Mouse (Mus musculus) midbrain, postnatal 0 days (tissue): ENCODE measurements around the gene Ndufaf1. TPM values are rescaled to one million over a fixed set of nuclear protein-coding genes. Genes with fewer than 3 reads are reported as not detected.

Source experiments
- ATAC-seq: fragments of 200-750 bp; cut with Nextera tagmentation; 2 replicates; pipeline ENCODE4 v1.8.0; 2017; ENCODE audit warnings: moderate number of reproducible peaks, mild to moderate bottlenecking, moderate TSS enrichment, moderate library complexity; ENCODE audit not compliant: low FRiP score
- DNase-seq: peaks from one replicate; pipeline ENCODE4 v3.0.0-alpha.2; 2015; ENCODE audit warnings: low spot score
- H3K27ac ChIP-seq: fragments of 300-500 bp; sonication (generic); 2 replicates; pipeline ENCODE4 v1.5.1; 2014; ENCODE audit warnings: low read depth, mild to moderate bottlenecking, low read length, mixed read lengths
- H3K27me3 ChIP-seq: fragments of 300-500 bp; sonication (generic); 2 replicates; pipeline ENCODE4 v1.6.1; 2014; ENCODE audit warnings: low read length, control low read depth, mixed read lengths; ENCODE audit not compliant: insufficient read depth
- H3K36me3 ChIP-seq: fragments of 300-500 bp; sonication (generic); 2 replicates; pipeline ENCODE4 v1.6.1; 2014; ENCODE audit warnings: low read length, control low read depth, mixed read lengths; ENCODE audit not compliant: insufficient read depth
- H3K4me1 ChIP-seq: fragments of 300-500 bp; sonication (generic); 2 replicates; pipeline ENCODE4 v1.6.1; 2014; ENCODE audit warnings: mild to moderate bottlenecking, control low read depth, antibody characterized with exemption, low read length, mixed read lengths; ENCODE audit not compliant: insufficient read depth
- H3K4me2 ChIP-seq: fragments of 300-500 bp; sonication (generic); 2 replicates; pipeline ENCODE4 v1.6.1; 2014; ENCODE audit warnings: low read depth, mild to moderate bottlenecking, low read length, mixed read lengths; ENCODE audit not compliant: poor library complexity, severe bottlenecking
- H3K4me3 ChIP-seq: fragments of 300-500 bp; sonication (generic); 2 replicates; pipeline ENCODE4 v1.5.1; 2014; ENCODE audit warnings: low read depth, mild to moderate bottlenecking, low read length, moderate library complexity
- H3K9ac ChIP-seq: fragments of 300-500 bp; sonication (generic); replicated peaks from 2 replicates; pipeline ENCODE4 v1.6.1; 2014; ENCODE audit warnings: mild to moderate bottlenecking, low read length, moderate library complexity, mixed read lengths; ENCODE audit not compliant: poor library complexity, severe bottlenecking
- H3K9me3 ChIP-seq: fragments of 300-500 bp; sonication (generic); 2 replicates; pipeline ENCODE4 v1.6.1; 2016; ENCODE audit warnings: low read length, control low read depth
- CTCF ChIP-seq: IDR thresholded peaks from 2 replicates; pipeline ENCODE4 v1.5.1; 2016; ENCODE audit warnings: antibody characterized with exemption, mild to moderate bottlenecking
- WGBS: fragments of 180-500 bp; shearing (Covaris S2); extraction: QIAGEN DNeasy Blood & Tissue Kit; methylation state at CpG from one replicate; pipeline ENCODE4 v1.1.7; 2014; 5-methylcytosine and 5-hydroxymethylcytosine counted together
- polyA plus RNA-seq: library from polyadenylated mRNA; unstranded; fragments of >200 nt; fragmentation: Nextera tagmentation; extraction: Ambion mirVana; gene quantifications from 2 replicates; pipeline ENCODE4 v1.2.1, GENCODE M21; 2015
- total RNA-seq: library from RNA; depleted of rRNA; stranded (reverse); fragments of >200 nt; gene quantifications from 2 replicates; pipeline ENCODE4 v1.2.3, GENCODE M21; 2014

Gene Ndufaf1
- total and polyA plus RNA-seq, 2 experiments from 2014 or later: 17.6 to 43.6 TPM

GRCm38 (mm10) chr2:119696111-119696510, 33.5 kb upstream of the Ndufaf1 start:
- H3K9me3 ChIP-seq: no peaks in the 10 kb centered on the region
- H3K27me3 ChIP-seq: no peaks in the 10 kb centered on the region
- H3K36me3 ChIP-seq: no peaks in the 10 kb centered on the region; the same call in 1 of the 2 replicates
- no peaks in the 10 kb centered on the region for H3K4me1 ChIP-seq
- H3K9ac ChIP-seq: no peak overlapping the region
- no peak overlapping the region for H3K4me2 ChIP-seq
- TF ChIP-seq CTCF: no peak
- ATAC-seq (no peak), DNase-seq (no peak)
- no peak overlapping the region for H3K4me3 ChIP-seq
- WGBS: 81% methylated on average over 1 of the region's 1 CpGs
- H3K27ac ChIP-seq: no peak overlapping the region

GRCm38 (mm10) chr2:119694826-119695225, 32.2 kb upstream of the Ndufaf1 start:
- 74% methylated on average over 2 of the region's 2 CpGs for WGBS
- Histone ChIP-seq H3K4me1 (no peaks in the 10 kb centered on the region), H3K4me2 (no peak overlapping the region), H3K27ac (no peak overlapping the region), H3K36me3 (no peaks in the 10 kb centered on the region; the same call in 1 of the 2 replicates), H3K9ac (no peak overlapping the region), H3K4me3 (no peak overlapping the region), H3K9me3 (no peaks in the 10 kb centered on the region), H3K27me3 (no peaks in the 10 kb centered on the region)
- DNase-seq (no peak), ATAC-seq (no peak)
- TF ChIP-seq CTCF: no peak

GRCm38 (mm10) chr2:119692003-119692701, 29.5 kb upstream of the Ndufaf1 start:
- no peaks in the 10 kb centered on the region for H3K4me1 ChIP-seq
- no peak overlapping the region for H3K4me3 ChIP-seq
- H3K27me3 ChIP-seq: no peaks in the 10 kb centered on the region
- no peak overlapping the region for H3K4me2 ChIP-seq
- WGBS: 83% methylated on average over 9 of the region's 9 CpGs
- no peak overlapping the region for H3K9ac ChIP-seq
- ATAC-seq: no peak
- peak; percentile 63 for TF ChIP-seq CTCF
- H3K27ac ChIP-seq: no peak overlapping the region
- no peaks in the 10 kb centered on the region; the same call in 1 of the 2 replicates for H3K36me3 ChIP-seq
- peak; percentile 26 for DNase-seq
- no peaks in the 10 kb centered on the region for H3K9me3 ChIP-seq

GRCm38 (mm10) chr2:119683706-119684105, 21.1 kb upstream of the Ndufaf1 start:
- no peaks in the 10 kb centered on the region for H3K27me3 ChIP-seq
- 100% methylated on average over 2 of the region's 2 CpGs for WGBS
- DNase-seq (no peak), ATAC-seq (no peak)
- H3K4me2 ChIP-seq: no peak overlapping the region
- no peak overlapping the region for H3K27ac ChIP-seq
- TF ChIP-seq CTCF: no peak
- peaks cover 6% of the 10 kb centered on the region; the same call in 1 of the 2 replicates for H3K36me3 ChIP-seq
- H3K4me3 ChIP-seq: no peak overlapping the region
- H3K9ac ChIP-seq: no peak overlapping the region
- H3K4me1 ChIP-seq: no peaks in the 10 kb centered on the region
- H3K9me3 ChIP-seq: no peaks in the 10 kb centered on the region

- H3K4me2 ChIP-seq: peak overlapping the region; percentile 83
- H3K36me3 ChIP-seq: no peaks in the 10 kb centered on the region
- no peaks in the 10 kb centered on the region for H3K4me1 ChIP-seq
- ATAC-seq (no peak), DNase-seq (no peak)
- H3K27me3 ChIP-seq: no peaks in the 10 kb centered on the region
- H3K9ac ChIP-seq: peak overlapping the region; percentile 97
- H3K4me3 ChIP-seq: peak overlapping the region; percentile 100
- H3K27ac ChIP-seq: no peak overlapping the region
- H3K9me3 ChIP-seq: no peaks in the 10 kb centered on the region
- WGBS: 2% methylated on average over 5 of the region's 5 CpGs
- no peak for TF ChIP-seq CTCF
These were observed 13.2 kb upstream of the Ndufaf1 start for GRCm38 (mm10) chr2:119675831-119676230.

- WGBS: under 1% methylated on average over 39 of the region's 39 CpGs
- Histone ChIP-seq H3K4me1 (no peaks in the 10 kb centered on the region), H3K9me3 (no peaks in the 10 kb centered on the region), H3K27me3 (no peaks in the 10 kb centered on the region), H3K4me2 (peak overlapping the region; percentile 83), H3K4me3 (peak overlapping the region; percentile 100), H3K36me3 (no peaks in the 10 kb centered on the region), H3K9ac (peak overlapping the region; percentile 97), H3K27ac (peak overlapping the region; percentile 68)
- ATAC-seq: peak; percentile 86
- TF ChIP-seq CTCF: no peak
- DNase-seq: peak; percentile 4
These were observed 12.7 kb upstream of the Ndufaf1 start for GRCm38 (mm10) chr2:119675215-119675784.
